In the genomic region with DNA sequence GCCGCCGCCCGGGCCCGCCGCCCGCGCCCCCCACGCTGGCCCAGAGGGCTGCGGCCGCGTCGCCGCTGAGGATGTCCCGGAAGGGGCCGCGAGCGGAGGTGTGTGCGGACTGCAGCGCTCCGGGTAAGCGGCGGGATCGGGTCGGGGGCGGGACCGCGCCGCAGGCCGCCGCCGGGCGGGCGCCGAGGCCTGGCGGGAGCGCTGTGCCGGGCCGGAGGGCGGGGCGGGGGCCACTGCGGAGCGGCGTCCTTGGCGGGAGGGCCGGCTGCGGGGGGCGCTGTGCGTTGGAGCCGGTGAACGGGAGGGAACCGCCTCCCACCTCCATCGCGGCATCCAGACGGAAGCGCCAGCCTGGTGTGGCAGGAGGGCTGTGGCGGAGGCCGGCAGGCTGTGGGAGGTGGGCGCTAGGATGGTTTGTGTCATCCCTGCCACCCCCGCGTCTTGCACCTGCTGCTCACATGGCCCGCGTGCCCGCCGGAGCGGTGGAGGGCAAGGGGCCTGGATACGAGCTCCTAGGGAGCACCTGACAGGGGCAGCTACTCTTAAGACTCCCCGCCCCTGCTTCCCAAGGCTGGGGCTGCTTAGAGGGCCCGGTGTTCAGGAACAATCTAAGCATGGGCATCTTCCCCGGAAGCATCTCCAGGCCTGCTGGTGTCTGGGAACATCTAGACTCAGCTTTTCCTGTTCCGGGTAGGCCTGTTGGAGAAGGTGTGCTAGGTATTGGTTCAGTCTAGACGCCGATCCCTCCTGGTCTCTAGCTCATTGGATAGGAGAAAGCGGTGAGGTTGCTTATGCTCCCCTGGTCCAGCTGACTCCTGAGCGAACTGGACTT, we compare ENCODE assay signal across 1 mouse cellular context.
TF ChIP-seq lines count a peak whose summit lies in the region.

A gene (plus strand): TSS at position 51 of the 832 bp plus-strand sequence.

TF ChIP-seq in CH12.LX, 34 proteins besides CTCF, POLR2A, EP300 and RAD21 (continued from another document):
- TF ChIP-seq UBTF (IDR thresholded peaks at IDR 0.05; ENCODE audit: low read depth, low read length) (peak; percentile 76), MEF2A (IDR thresholded peaks at IDR 0.05; ENCODE audit: borderline replicate concordance, low read depth, low read length) (no peak; the same call in 1 of the 2 replicates), ETS1 (conservative IDR thresholded peaks at IDR 0.05; ENCODE audit: low read depth, low read length) (no peak), USF2 (conservative IDR thresholded peaks at IDR 0.05; ENCODE audit: low read depth, low read length) (no peak), SIN3A (IDR thresholded peaks at IDR 0.05; ENCODE audit: low read length) (no peak; the same call in 1 of the 2 replicates), CHD2 (IDR thresholded peaks at IDR 0.05; ENCODE audit: low read length) (no peak), ZMIZ1 (IDR thresholded peaks at IDR 0.05; ENCODE audit: low read depth, low read length) (no peak), JUND (conservative IDR thresholded peaks at IDR 0.05; ENCODE audit: low read depth, low read length) (no peak), PAX5 (IDR thresholded peaks at IDR 0.05; ENCODE audit: low read length) (no peak), MAZ (IDR thresholded peaks at IDR 0.05; ENCODE audit: low read depth, low read length) (no peak), ELF1 (IDR thresholded peaks at IDR 0.05; ENCODE audit: low read depth, low read length) (peak; percentile 39), ZC3H11A (IDR thresholded peaks at IDR 0.05; ENCODE audit: low read depth, low read length) (no peak), HCFC1 (IDR thresholded peaks at IDR 0.05; ENCODE audit: low read depth, low read length) (peak; percentile 23; the same call in 1 of the 2 replicates), TBP (conservative IDR thresholded peaks at IDR 0.05; ENCODE audit: low read depth, low read length) (no peak), MXI1 (IDR thresholded peaks at IDR 0.05; ENCODE audit: low read depth, low read length) (no peak; the same call in 1 of the 2 replicates), NELFE (IDR thresholded peaks at IDR 0.05; ENCODE audit: low read depth, low read length) (no peak), KAT2A (IDR thresholded peaks at IDR 0.05; ENCODE audit: insufficient replicate concordance, low read length) (no peak), IRF4 (IDR thresholded peaks at IDR 0.05; ENCODE audit: low read depth, low read length) (no peak), NRF1 (IDR thresholded peaks at IDR 0.05; ENCODE audit: low read depth, low read length) (no peak), JUN (IDR thresholded peaks at IDR 0.05; ENCODE audit: insufficient read depth, low read depth, low read length) (no peak), E2F4 (IDR thresholded peaks at IDR 0.05; ENCODE audit: insufficient replicate concordance, low read depth, low read length) (no peak), MAFK (IDR thresholded peaks at IDR 0.05; ENCODE audit: insufficient replicate concordance, low read length) (no peak), ZKSCAN1 (IDR thresholded peaks at IDR 0.05; ENCODE audit: borderline replicate concordance, low read depth, low read length) (no peak), GABPA (IDR thresholded peaks at IDR 0.05; ENCODE audit: insufficient replicate concordance, low read depth, low read length) (no peak), ZNF384 (IDR thresholded peaks at IDR 0.05; ENCODE audit: low read depth, low read length) (no peak), TCF12 (IDR thresholded peaks at IDR 0.05; ENCODE audit: low read depth, low read length) (no peak; the same call in 1 of the 2 replicates), MAX (IDR thresholded peaks at IDR 0.05; ENCODE audit: low read length) (no peak)
